Mouse (Mus musculus) Patski (cell line): Measurements from ENCODE around the gene Cnpy1. TPM values are rescaled to one million over a fixed set of nuclear protein-coding genes. Genes with fewer than 3 reads are reported as not detected.

Experiments
- ATAC-seq: fragments of 100-300 bp; one replicate; pipeline ENCODE4 v1.8.0; 2021
- CTCF ChIA-PET: fragments of 350-600 bp; sonication (Branson Sonifier 250); formaldehyde crosslinking; loops from one replicate; lab custom pipeline; 2022; ENCODE audit warnings: inconsistent platforms; lab: Charles Lee
- POLR2A ChIA-PET: fragments of 350-600 bp; sonication (Branson Sonifier 250); formaldehyde crosslinking; loops from one replicate; lab custom pipeline; 2022; ENCODE audit warnings: antibody characterized with exemption, inconsistent platforms; lab: Charles Lee
- DNase-seq: peaks from one replicate; pipeline ENCODE4 v3.0.0-alpha.2; 2011; ENCODE audit warnings: low read depth, low spot score
- H3K27me3 ChIP-seq: fragments of 371-371 bp; one replicate; pipeline ENCODE4 v1.5.1; 2021
- CTCF ChIP-seq: fragments of 100-300 bp; IDR thresholded peaks from one replicate; pipeline ENCODE4 v1.5.1; 2021
- in situ Hi-C: fragments of 300-500 bp; cut with MboI; formaldehyde crosslinking; loops from 3 replicates; pipeline ENCODE4 v1.11.1; 2018; ENCODE audit warnings: low pct_unique_long_range_greater_than_20kb, mixed read lengths
- polyA plus RNA-seq: library from polyadenylated mRNA; unstranded; gene quantifications from one replicate; pipeline ENCODE4 v1.2.3, GENCODE M21; 2021

The Cnpy1 gene
- polyA plus RNA-seq, 1 experiment from 2014 or later, result not detected

GRCm38 (mm10) chr5:28165358-28166255, 80.0 kb downstream of the Cnpy1 start, which contains the start of gene En2:
TSS of gene En2 (plus strand) at chr5:28165694.
- in situ Hi-C loops, result no loop called here
- ChIA-PET POLR2A (no interaction called here), CTCF (no interaction called here)
- ATAC-seq (no peak), DNase-seq (no peak)
- no peak for TF ChIP-seq CTCF
- peaks cover 54% of the 10 kb centered on the region for H3K27me3 ChIP-seq

DNA sequence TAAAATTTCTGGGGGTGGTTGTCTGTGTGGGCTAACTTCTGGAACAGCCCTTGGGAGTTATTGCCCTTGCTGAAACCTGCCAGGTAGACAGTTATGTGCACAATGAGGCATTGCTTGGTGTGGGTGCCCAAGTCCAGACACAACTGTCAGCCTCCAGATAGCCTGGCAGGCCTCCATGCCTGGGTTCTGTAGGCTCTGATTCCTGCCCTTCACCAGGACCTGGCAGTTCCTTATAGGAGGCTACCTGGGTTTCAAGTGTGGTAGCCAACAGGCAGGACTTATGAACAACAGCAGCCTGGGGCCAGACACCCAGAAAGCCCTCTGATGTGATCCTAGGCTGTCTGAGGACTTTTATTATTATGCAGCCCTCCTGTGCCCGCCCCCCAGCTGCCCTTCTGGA, 81.7 kb downstream of the Cnpy1 start:
- ChIA-PET CTCF (no interaction called here), POLR2A (no interaction called here)
- in situ Hi-C loops, result no loop called here
- ATAC-seq (no peak), DNase-seq (no peak)
- peaks cover 51% of the 10 kb centered on the region for H3K27me3 ChIP-seq
- TF ChIP-seq CTCF, result no peak

DNA sequence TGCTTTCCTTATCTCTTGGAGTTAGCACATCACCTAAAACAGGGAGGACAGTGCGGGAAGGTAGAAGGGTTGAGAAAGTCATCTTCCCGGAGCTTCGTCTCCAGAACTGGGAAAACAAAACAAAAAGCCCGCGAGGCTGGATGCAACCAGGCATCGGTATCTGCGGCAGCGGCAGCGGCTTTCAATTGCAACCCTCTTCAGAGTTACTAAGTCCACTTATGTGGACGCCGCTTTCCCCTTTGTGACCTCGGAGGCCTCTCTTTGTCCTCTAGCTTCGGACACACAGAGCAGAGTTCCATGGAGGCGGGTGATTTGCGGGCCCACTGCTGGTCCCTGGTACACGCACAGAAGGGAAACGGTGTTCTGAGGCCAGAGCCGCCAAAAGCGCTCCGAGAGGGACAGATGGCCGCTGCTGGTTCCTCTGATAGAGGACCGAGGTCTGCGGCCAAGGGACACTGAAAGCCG, 83.6 kb downstream of the Cnpy1 start:
- DNase-seq, result no peak
- in situ Hi-C loops, result no loop called here
- ChIA-PET CTCF (no interaction called here), POLR2A (no interaction called here)
- H3K27me3 ChIP-seq, result peaks cover 59% of the 10 kb centered on the region
- no peak for TF ChIP-seq CTCF
- no peak for ATAC-seq

DNA sequence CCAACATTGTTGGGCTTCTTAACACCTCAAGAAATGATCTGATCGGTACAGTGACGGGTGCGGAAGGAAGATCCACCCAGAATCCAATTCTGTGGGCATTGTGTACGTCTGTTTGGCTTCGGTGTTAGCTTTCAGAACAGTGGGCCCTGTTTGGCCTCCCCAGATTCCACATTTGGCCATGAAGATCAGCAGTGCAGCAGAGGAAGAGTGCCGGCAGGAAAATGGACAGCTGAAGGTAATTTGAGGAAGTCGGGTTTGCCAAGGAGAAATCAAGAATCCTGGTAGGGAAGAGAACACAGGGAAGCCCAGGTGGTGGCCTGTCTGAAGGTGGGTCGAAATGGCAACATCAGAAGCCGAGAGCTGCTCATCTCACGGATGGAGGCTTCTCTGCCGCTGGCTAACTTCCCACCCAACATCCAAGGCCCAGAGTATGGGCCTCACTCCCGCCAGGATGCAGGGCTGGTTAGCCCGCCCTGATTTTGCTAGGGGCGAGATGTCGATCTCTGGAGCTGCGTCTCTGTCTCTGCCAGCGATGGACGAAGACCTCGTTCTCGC, 84.1 kb downstream of the Cnpy1 start:
- TF ChIP-seq CTCF, result no peak
- ChIA-PET POLR2A (no interaction called here), CTCF (no interaction called here)
- in situ Hi-C loops, result no loop called here
- DNase-seq, result no peak
- peaks cover 56% of the 10 kb centered on the region for H3K27me3 ChIP-seq
- no peak for ATAC-seq

DNA sequence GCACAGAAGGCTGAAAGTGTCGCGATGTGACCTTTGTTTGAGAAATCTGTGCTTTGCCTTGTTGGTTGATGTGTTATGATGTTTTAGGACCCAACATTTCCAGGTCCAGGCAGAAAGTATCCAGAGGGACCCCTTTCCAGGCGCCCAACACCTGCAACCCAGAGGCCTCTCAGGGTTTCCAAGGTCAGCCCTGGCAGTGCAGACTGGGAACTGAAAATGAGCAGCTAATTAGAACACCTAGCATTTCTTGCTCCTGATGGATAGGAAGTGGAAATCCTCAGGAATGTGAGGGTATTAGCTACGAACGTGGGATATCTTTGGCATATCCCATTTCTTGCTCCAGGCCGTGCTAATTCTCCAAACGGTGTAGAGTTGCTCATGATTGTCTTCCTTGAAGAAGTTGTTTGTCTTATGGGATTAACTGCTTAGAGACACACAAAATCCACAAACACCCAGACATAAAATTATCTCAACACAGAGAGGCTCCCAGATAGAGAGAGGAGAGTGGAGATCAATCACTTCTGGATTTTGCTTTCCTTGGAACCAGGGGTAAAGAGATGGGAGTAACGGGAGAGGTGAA, 85.6 kb downstream of the Cnpy1 start:
- in situ Hi-C loops, result no loop called here
- ChIA-PET POLR2A (no interaction called here), CTCF (no interaction called here)
- DNase-seq (no peak), ATAC-seq (no peak)
- no peak for TF ChIP-seq CTCF
- peaks cover 47% of the 10 kb centered on the region for H3K27me3 ChIP-seq

DNA sequence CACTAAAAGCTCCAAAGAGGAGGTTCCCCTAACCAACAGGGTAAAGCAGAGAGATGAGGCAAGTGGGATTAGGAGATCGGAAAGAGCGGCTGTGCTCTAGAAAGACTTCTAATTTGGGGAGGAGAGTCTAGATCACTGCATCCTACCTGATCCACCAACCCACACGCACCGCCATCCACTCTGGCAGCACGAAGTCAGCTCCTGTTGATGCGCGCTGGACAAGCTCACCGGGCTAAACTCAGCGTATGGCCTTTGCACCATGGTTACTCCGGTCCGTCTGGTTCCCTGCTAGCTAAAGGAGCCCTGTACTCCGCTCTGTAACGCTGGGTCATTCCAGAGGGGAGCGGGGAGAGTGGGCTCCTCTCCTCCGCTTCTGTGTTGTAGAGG, 86.5 kb downstream of the Cnpy1 start:
- DNase-seq (no peak), ATAC-seq (no peak)
- CTCF ChIA-PET, result no interaction called here
- peaks cover 41% of the 10 kb centered on the region for H3K27me3 ChIP-seq
- TF ChIP-seq CTCF, result no peak
- in situ Hi-C loops, result no loop called here
- POLR2A ChIA-PET, result no interaction called here

DNA sequence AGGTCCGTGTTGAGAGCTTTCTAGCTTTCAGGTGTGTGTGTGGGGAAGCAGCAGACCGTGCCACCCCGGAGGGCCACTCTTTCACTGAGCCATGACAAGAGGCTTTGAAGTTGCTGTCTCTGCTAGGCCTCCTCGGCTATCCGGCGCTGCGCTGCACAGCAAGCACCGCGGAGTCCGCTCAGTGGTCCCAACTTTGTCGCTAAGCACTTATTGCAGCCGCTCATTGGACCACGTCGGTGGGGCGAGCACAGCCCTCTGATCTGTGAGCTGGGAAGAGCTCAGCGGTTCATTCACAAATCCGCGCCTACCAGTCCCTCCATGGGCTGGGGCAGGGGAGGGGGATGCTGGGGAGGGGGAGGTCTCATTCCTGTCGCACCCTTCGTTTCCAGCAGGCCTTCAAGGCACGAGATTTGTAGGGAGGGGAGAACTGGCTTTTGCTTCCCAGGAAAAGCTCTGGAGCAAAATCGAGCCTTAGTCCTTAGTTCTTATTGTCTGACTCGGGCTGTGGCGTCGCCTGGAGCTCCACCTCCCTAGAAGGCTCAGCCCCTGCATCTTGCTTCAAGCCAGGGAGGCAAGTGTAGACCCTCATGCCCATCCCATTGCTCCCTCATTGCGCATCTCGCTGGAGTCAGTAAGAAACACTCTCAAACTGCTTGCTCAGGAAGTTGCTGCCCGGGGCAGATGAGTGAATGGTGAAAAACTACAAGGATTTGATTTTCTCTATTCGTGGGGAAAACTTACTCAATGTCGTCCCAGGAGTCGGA, 87.1 kb downstream of the Cnpy1 start:
- DNase-seq (no peak), ATAC-seq (no peak)
- ChIA-PET CTCF (no interaction called here), POLR2A (no interaction called here)
- peaks cover 35% of the 10 kb centered on the region for H3K27me3 ChIP-seq
- in situ Hi-C loops, result no loop called here
- no peak for TF ChIP-seq CTCF

- ATAC-seq, result no peak
- no peak for TF ChIP-seq CTCF
- CTCF ChIA-PET, result no interaction called here
- in situ Hi-C loops, result no loop called here
- H3K27me3 ChIP-seq, result peaks cover 37% of the 10 kb centered on the region
- POLR2A ChIA-PET, result no interaction called here
- DNase-seq, result no peak
Measured at GRCm38 (mm10) chr5:28157781-28158180, 87.8 kb downstream of the Cnpy1 start.

DNA sequence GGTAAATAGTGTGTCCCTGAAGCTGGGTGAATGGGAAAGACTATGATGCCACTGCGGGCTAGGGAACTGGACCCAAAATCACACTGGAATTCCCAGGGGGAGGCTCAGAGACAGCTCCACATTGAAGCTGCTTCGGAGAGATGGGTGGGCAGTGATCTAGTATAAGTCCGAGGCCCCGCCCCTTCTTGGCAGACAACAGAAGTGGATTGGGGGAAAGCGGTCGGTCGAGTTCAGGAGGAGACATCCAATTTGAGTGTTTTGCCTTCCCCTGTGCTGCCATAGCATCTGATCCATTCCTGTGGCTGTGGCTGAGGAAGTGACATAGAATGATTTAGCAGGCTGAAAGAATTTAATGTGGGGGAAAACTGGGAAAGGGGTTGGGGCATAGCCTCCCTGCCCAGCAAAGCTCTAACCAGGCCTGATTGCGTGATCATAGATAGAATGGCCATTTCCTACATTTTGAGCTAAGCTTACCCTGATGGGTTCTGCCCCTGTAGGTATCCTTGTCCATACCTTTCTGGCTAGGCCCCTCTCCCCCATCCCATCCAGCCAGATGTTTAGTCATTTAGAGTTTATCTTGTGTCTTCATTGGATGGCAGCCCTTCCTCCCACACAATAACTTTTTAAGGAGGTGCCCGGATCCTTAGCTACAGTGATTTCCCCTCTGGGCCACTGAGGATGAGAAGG, 88.4 kb downstream of the Cnpy1 start:
- DNase-seq, result no peak
- in situ Hi-C loops, result no loop called here

More for the DNA sequence above, 88.4 kb downstream of the Cnpy1 start:
- CTCF ChIA-PET, result no interaction called here
- POLR2A ChIA-PET, result no interaction called here
- H3K27me3 ChIP-seq, result peaks cover 39% of the 10 kb centered on the region
- TF ChIP-seq CTCF, result no peak
- no peak for ATAC-seq

Other genes with a start within 250 kb of the Cnpy1 start
- gene Insig1, start 174.4 kb downstream of the Cnpy1 start, polyA plus RNA-seq, result 19.8 TPM
- 0.05 TPM for gene En2, start 80.1 kb downstream of the Cnpy1 start, polyA plus RNA-seq
- gene Rbm33, start 71.3 kb upstream of the Cnpy1 start, polyA plus RNA-seq, result 39.6 TPM
- 0.01 TPM for gene Shh, start 221.4 kb upstream of the Cnpy1 start, polyA plus RNA-seq